Mouse (Mus musculus) forebrain, postnatal 0 days (tissue): ENCODE measurements around the gene Theg. TPM values are rescaled to one million over a fixed set of nuclear protein-coding genes. Genes with fewer than 3 reads are reported as not detected.

Source experiments
- ATAC-seq: fragments of 200-750 bp; cut with Nextera tagmentation; 2 replicates; pipeline ENCODE4 v1.8.0; 2017; ENCODE audit warnings: mild to moderate bottlenecking, moderate library complexity
- DNase-seq: peaks from one replicate; pipeline ENCODE4 v3.0.0-alpha.2; 2015
- H3K27ac ChIP-seq: fragments of 300-500 bp; sonication (generic); 2 replicates; pipeline ENCODE4 v1.5.1; 2014; ENCODE audit warnings: low read depth, mild to moderate bottlenecking, antibody characterized with exemption, low read length, moderate library complexity, mixed read lengths
- H3K27me3 ChIP-seq: fragments of 300-500 bp; sonication (generic); 2 replicates; pipeline ENCODE4 v1.6.1; 2014; ENCODE audit warnings: mild to moderate bottlenecking, low read length, mixed read lengths; ENCODE audit not compliant: insufficient read depth
- H3K36me3 ChIP-seq: fragments of 300-500 bp; sonication (generic); 2 replicates; pipeline ENCODE4 v1.6.1; 2014; ENCODE audit warnings: mild to moderate bottlenecking, moderate library complexity; ENCODE audit not compliant: insufficient read depth
- H3K4me1 ChIP-seq: fragments of 300-500 bp; sonication (generic); 2 replicates; pipeline ENCODE4 v1.6.1; 2014; ENCODE audit warnings: antibody characterized with exemption; ENCODE audit not compliant: insufficient read depth
- H3K4me2 ChIP-seq: fragments of 300-500 bp; sonication (generic); 2 replicates; pipeline ENCODE4 v1.6.1; 2014; ENCODE audit warnings: low read depth, mild to moderate bottlenecking, moderate library complexity
- H3K4me3 ChIP-seq: fragments of 300-500 bp; sonication (generic); 2 replicates; pipeline ENCODE4 v1.5.1; 2014; ENCODE audit warnings: low read depth, low read length, mixed read lengths
- H3K9ac ChIP-seq: fragments of 300-500 bp; sonication (generic); 2 replicates; pipeline ENCODE4 v1.6.1; 2014; ENCODE audit warnings: mild to moderate bottlenecking
- H3K9me3 ChIP-seq: fragments of 300-500 bp; sonication (generic); 2 replicates; pipeline ENCODE4 v1.6.1; 2016; ENCODE audit warnings: low read length
- CTCF ChIP-seq: sonication (generic); IDR thresholded peaks from 2 replicates; pipeline ENCODE4 v1.5.1; 2016; ENCODE audit warnings: antibody characterized with exemption, control low read depth, low read depth
- whole genome bisulfite sequencing: fragments of 180-500 bp; shearing (Covaris S2); extraction: QIAGEN DNeasy Blood & Tissue Kit; methylation state at CpG from one replicate; pipeline ENCODE4 v1.1.7; 2014; 5-methylcytosine and 5-hydroxymethylcytosine counted together
- polyA plus RNA-seq: library from polyadenylated mRNA; unstranded; fragments of >200 nt; fragmentation: Nextera tagmentation; extraction: Ambion mirVana; gene quantifications from 2 replicates; pipeline ENCODE4 v1.2.1, GENCODE M21; 2015
- total RNA-seq: library from RNA; depleted of rRNA; stranded (reverse); fragments of >200 nt; gene quantifications from 2 replicates; pipeline ENCODE4 v1.2.3, GENCODE M21; 2014

Theg gene
- total and polyA plus RNA-seq, 2 experiments from 2014 or later, result not detected

DNA sequence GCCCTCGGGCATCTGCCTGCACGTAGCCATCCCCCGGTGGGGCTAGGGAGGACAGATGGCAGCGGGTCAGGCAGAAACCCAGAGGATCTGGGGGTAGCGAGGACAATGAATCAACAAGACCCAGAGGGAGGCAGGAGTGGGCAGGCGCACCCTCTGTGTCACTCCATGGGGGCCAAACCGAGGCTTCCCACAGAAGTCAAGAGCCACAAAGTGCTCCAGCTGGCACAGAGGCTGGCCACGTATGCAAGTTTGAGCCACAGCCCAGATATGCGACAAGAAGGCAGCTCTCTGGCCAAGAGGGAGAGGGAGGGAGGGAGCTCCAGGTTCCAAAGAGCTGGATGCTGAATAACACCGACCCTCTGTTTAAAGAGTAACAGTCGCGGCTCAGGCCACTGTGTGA lies 36.8 kb upstream of the Theg start:
- WGBS, result 60% methylated on average over 12 of the region's 12 CpGs
- Histone ChIP-seq H3K4me3 (no peak overlapping the region), H3K9ac (no peak overlapping the region), H3K27ac (no peak overlapping the region), H3K9me3 (no peaks in the 10 kb centered on the region), H3K4me2 (no peak overlapping the region), H3K36me3 (peaks cover 28% of the 10 kb centered on the region), H3K27me3 (no peaks in the 10 kb centered on the region), H3K4me1 (no peaks in the 10 kb centered on the region)
- no peak for TF ChIP-seq CTCF
- no peak for DNase-seq
- ATAC-seq, result no peak

- H3K27ac ChIP-seq, result no peak overlapping the region
- 0 out of 2 replicates have a peak, but pooled peaks cover 12% of the 10 kb centered on the region for H3K36me3 ChIP-seq
- no peaks in the 10 kb centered on the region for H3K9me3 ChIP-seq
- no peak for DNase-seq
- no peak overlapping the region for H3K9ac ChIP-seq
- ATAC-seq, result no peak
- H3K4me1 ChIP-seq, result peaks cover 16% of the 10 kb centered on the region
- 90% methylated on average over 5 of the region's 5 CpGs for WGBS
- no peak for TF ChIP-seq CTCF
- no peak overlapping the region for H3K4me2 ChIP-seq
- H3K27me3 ChIP-seq, result peaks cover 9% of the 10 kb centered on the region
- no peak overlapping the region for H3K4me3 ChIP-seq
Observed at GRCm38 (mm10) chr10:79616376-79616775, 29.2 kb upstream of the Theg start.

- 5% methylated on average over 8 of the region's 8 CpGs for WGBS
- Histone ChIP-seq H3K27ac (no peak overlapping the region), H3K4me3 (no peak overlapping the region), H3K27me3 (peaks cover 9% of the 10 kb centered on the region), H3K9ac (no peak overlapping the region), H3K36me3 (0 out of 2 replicates have a peak, but pooled peaks cover 11% of the 10 kb centered on the region), H3K4me1 (peaks cover 16% of the 10 kb centered on the region), H3K4me2 (no peak overlapping the region), H3K9me3 (no peaks in the 10 kb centered on the region)
- ATAC-seq (no peak), DNase-seq (peak; percentile 50)
- TF ChIP-seq CTCF, result no peak
Observed at GRCm38 (mm10) chr10:79615860-79616259, 28.7 kb upstream of the Theg start.

DNA sequence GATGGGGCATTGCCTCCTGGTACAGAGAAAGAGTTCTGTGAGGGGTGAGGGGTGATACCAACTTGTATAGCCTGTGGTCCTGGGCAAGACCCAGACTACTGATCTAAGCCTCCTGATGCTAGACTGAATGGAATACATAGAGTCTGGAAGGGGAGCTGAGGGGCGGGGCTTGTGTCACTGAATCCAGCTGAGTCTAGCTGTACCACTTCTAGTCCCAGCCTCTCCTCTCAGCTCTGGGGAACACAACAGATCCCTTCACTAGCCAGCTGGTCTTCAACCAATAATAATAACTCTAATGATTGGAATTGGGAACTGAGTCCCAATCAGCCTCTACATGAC lies 27.1 kb upstream of the Theg start:
- Histone ChIP-seq H3K9ac (peak overlapping the region; percentile 58; the same call in 1 of the 2 replicates), H3K27ac (peak overlapping the region; percentile 15; the same call in 1 of the 2 replicates), H3K4me2 (peak overlapping the region; percentile 94), H3K4me3 (peak overlapping the region; percentile 63), H3K4me1 (peaks cover 16% of the 10 kb centered on the region), H3K27me3 (peaks cover 9% of the 10 kb centered on the region), H3K36me3 (no peaks in the 10 kb centered on the region), H3K9me3 (no peaks in the 10 kb centered on the region)
- no peak for TF ChIP-seq CTCF
- DNase-seq (no peak), ATAC-seq (peak; percentile 62)
- 74% methylated on average over 1 of the region's 1 CpGs for WGBS

DNA sequence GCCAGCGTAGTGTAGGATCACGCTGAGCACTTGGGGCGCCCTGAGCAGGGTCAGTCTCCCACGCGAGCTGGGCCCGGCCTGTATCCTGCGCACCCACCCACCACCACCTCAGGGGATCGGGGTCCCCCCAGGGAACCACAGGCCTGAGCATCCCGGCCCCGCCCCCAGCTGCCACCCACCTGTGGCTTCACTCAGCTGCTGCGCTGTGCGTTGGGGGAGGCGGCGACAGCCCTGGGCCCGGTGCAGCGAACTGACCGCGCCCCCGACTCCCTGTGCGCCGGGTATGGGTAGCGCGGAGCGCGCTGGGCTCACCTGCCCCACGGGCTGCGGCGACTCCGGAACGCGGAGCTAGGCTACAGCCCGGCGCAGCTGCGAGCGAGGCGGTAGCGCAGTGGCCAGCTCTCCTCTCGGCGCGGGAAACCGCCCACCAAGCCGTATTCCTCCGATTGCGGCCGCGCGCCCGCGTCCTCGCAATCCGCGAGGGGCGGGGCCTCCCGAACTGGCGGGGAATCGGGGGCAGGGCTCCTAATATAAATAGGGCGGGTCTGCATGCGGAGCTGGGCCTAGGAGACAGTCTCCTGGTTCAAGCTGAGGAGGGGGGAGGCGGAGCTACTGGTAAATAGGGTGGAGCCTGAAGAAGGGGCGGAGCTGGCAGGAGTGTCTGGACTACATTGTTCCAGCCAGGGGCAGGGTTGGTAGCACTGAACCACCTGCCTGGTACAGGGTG lies 26.6 kb upstream of the Theg start, which contains the start of gene C2cd4c:
TSS of gene C2cd4c (minus strand) at position 448 of the 727 bp plus-strand sequence.
- 1% methylated on average over 60 of the region's 60 CpGs for WGBS
- no peaks in the 10 kb centered on the region for H3K36me3 ChIP-seq
- H3K27me3 ChIP-seq, result peaks cover 9% of the 10 kb centered on the region
- ATAC-seq (peak; percentile 83), DNase-seq (peak; percentile 83)
- H3K27ac ChIP-seq, result peak within 1 kb of the TSS; percentile 15; the same call in 1 of the 2 replicates
- peak within 1 kb of the TSS; percentile 63 for H3K4me3 ChIP-seq
- H3K4me2 ChIP-seq, result peak within 1 kb of the TSS; percentile 94
- peaks cover 16% of the 10 kb centered on the region for H3K4me1 ChIP-seq
- no peaks in the 10 kb centered on the region for H3K9me3 ChIP-seq
- H3K9ac ChIP-seq, result peak within 1 kb of the TSS; percentile 58
- TF ChIP-seq CTCF, result no peak

- Histone ChIP-seq H3K36me3 (no peaks in the 10 kb centered on the region), H3K4me2 (peak overlapping the region; percentile 94), H3K4me1 (peaks cover 16% of the 10 kb centered on the region), H3K9ac (peak overlapping the region; percentile 25; the same call in 1 of the 2 replicates), H3K4me3 (peak overlapping the region; percentile 63), H3K27me3 (peaks cover 9% of the 10 kb centered on the region), H3K27ac (no peak overlapping the region), H3K9me3 (no peaks in the 10 kb centered on the region)
- TF ChIP-seq CTCF, result peak; percentile 57
- 11% methylated on average over 51 of the region's 51 CpGs for WGBS
- DNase-seq, result no peak
- ATAC-seq, result peak; percentile 36
Observed at GRCm38 (mm10) chr10:79612192-79613135, 25.3 kb upstream of the Theg start.

- Histone ChIP-seq H3K27me3 (peaks cover 9% of the 10 kb centered on the region), H3K4me1 (peaks cover 16% of the 10 kb centered on the region), H3K4me2 (no peak overlapping the region), H3K36me3 (no peaks in the 10 kb centered on the region), H3K27ac (no peak overlapping the region), H3K9ac (no peak overlapping the region), H3K9me3 (no peaks in the 10 kb centered on the region), H3K4me3 (no peak overlapping the region)
- WGBS, result 31% methylated on average over 5 of the region's 5 CpGs
- ATAC-seq (no peak), DNase-seq (no peak)
- TF ChIP-seq CTCF, result no peak
Observed at GRCm38 (mm10) chr10:79611296-79611695, 24.2 kb upstream of the Theg start.
